Mouse (Mus musculus) cortical plate, adult 2 months (tissue): ENCODE data around the gene Slc7a7.

Experiments
- CTCF ChIP-seq: fragments of 200-500 bp; IDR thresholded peaks from 2 replicates; pipeline ENCODE4 v1.5.1; 2011; ENCODE audit warnings: mild to moderate bottlenecking, control low read depth, low read length; ENCODE audit not compliant: insufficient read depth; ENCODE audit errors: extremely low read depth
- POLR2A ChIP-seq: fragments of 200-500 bp; IDR thresholded peaks from 2 replicates; pipeline ENCODE4 v1.6.1; 2011; ENCODE audit warnings: mild to moderate bottlenecking, low read length, control low read depth; ENCODE audit not compliant: insufficient read depth; ENCODE audit errors: extremely low read depth

- TF ChIP-seq CTCF (no peak), POLR2A (no peak)
Measured at GRCm38 (mm10) chr14:54426003-54426688, 8.6 kb upstream of the Slc7a7 start.
